Mouse (Mus musculus) G1E (cell line): ENCODE results near the gene Tmeff1.

Source experiments
- CTCF ChIP-seq: IDR thresholded peaks from 2 replicates; pipeline ENCODE4 v1.5.1; 2012; ENCODE audit warnings: low read depth, low read length, inconsistent platforms, mixed read lengths
- GATA1 ChIP-seq: IDR thresholded peaks from 2 replicates; pipeline ENCODE4 v1.6.1; 2012; ENCODE audit warnings: borderline replicate concordance, low read length, inconsistent platforms, mixed read lengths
- TAL1 ChIP-seq: conservative IDR thresholded peaks from 2 replicates; pipeline ENCODE4 v1.6.1; 2012; ENCODE audit warnings: low read depth, low read length, inconsistent platforms, mixed read lengths

DNA sequence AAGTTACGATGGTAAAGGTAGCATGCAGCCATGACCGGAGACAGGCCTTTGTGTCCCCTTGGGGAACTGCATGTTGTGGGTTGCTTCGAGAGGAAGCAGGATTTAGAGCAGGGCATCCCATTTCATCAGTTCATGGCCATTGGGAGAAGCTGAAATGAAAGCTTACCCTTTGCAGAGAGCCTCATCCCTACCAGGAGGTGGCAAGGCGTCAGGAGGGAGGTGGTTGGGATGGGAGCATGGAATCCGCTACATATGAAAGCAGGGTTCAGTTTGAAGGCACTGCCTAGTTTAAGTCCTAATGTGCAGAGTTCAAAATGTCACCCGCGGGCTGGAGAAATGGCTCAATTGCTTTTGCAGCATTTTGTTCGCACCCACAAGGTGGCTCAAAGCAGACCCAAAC, 92.3 kb downstream of the Tmeff1 start:
- no peak for TF ChIP-seq CTCF
- no peak for TF ChIP-seq GATA1
- TF ChIP-seq TAL1 = no peak
